Mouse (Mus musculus): Measurements from ENCODE around the gene Xkr8.

DNA sequence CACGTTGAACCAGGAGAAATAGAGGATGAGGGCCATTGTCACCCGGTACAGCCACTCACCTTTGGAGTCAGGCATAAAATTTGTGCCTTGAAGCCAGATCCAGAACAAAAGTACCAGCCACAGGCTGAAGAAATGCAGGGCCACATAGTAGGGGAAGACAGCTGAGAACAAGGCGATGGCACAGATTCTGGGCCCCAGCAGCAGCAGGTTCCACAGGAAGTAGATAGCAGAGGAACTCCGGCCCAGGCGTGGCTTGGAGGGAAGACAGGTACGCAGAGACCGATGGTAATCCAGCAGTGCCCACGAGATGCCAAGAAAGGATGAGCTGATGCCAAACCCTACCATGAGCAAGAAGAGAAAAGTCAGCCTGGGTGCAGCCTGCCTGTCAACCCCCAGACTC, 4.1 kb downstream of the Xkr8 start:
- no peak for TF ChIP-seq POLR2A (IDR thresholded peaks at IDR 0.05; ENCODE audit: control insufficient read depth, extremely low read depth, insufficient read depth, low read length, poor library complexity)
- no peak for TF ChIP-seq CTCF (IDR thresholded peaks at IDR 0.05; ENCODE audit: borderline replicate concordance, control insufficient read depth, extremely low read depth, insufficient read depth, low read length, poor library complexity)
